Mouse (Mus musculus) embryonic fibroblast, embryonic 13.5 days (primary cell): ENCODE data around the gene Gm26558.

Source experiments
- CTCF ChIP-seq: IDR thresholded peaks from 2 replicates; pipeline ENCODE4 v1.5.1; 2011; ENCODE audit warnings: mild to moderate bottlenecking, control low read depth, low read length, moderate library complexity, borderline replicate concordance; ENCODE audit not compliant: insufficient read depth
- POLR2A ChIP-seq: IDR thresholded peaks from 2 replicates; pipeline ENCODE4 v1.6.1; 2011; ENCODE audit warnings: low read depth, mild to moderate bottlenecking, control low read depth, low read length, moderate library complexity

GRCm38 (mm10) chr2:70708986-70709730 is 47.2 kb upstream of the Gm26558 start:
- TF ChIP-seq CTCF (no peak), POLR2A (no peak)
